Mouse (Mus musculus): ENCODE results near the gene Axl. TPM values are rescaled to one million over a fixed set of nuclear protein-coding genes. Genes with fewer than 3 reads are reported as not detected.

Gene Axl
- total RNA-seq, 2 experiments from 2014 or later = 33.2 to 40.5 TPM

GRCm38 (mm10) chr7:25790615-25791014 lies 2.1 kb upstream of the Axl start:
- H3K27ac ChIP-seq = no peak overlapping the region
- no peak for DNase-seq (ENCODE audit: extremely low spot score in 1 of 2, low spot score in 2 of 2)
- intact Hi-C loops (cut with DNase I) = no loop called here
- no peak overlapping the region for H3K4me3 ChIP-seq
- TF ChIP-seq CTCF (IDR thresholded peaks at IDR 0.05) = no peak

DNA sequence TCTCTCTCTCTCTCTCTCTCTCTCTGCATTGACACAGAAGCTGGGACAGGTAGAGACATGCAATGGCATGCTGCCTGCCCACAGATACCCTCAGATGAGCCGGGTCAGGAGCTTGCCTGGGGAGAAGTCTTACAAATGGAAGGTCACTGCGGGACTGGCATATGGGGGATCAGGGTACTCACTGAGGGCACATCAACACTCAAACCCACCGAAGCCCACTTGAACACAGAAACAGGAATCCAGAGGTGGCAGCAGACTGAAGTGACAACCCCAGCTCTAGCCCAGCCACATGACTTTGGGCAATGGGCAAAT lies 580 bp upstream of the Axl start:
- no peak for TF ChIP-seq CTCF (IDR thresholded peaks at IDR 0.05)

GRCm38 (mm10) chr7:25787456-25788219 lies 867 bp downstream of the Axl start:
- intact Hi-C loops (cut with DNase I) = no loop called here
- no peak overlapping the region for H3K4me3 ChIP-seq
- DNase-seq (ENCODE audit: extremely low spot score in 1 of 2, low spot score in 2 of 2) = no peak
- no peak overlapping the region for H3K27ac ChIP-seq
- TF ChIP-seq CTCF (IDR thresholded peaks at IDR 0.05) = no peak

More for the DNA sequence above, 580 bp upstream of the Axl start:
- H3K27ac ChIP-seq = no peak overlapping the region
- no peak overlapping the region for H3K4me3 ChIP-seq
- intact Hi-C loops (cut with DNase I) = no loop called here
- no peak for DNase-seq (ENCODE audit: extremely low spot score in 1 of 2, low spot score in 2 of 2)

DNA sequence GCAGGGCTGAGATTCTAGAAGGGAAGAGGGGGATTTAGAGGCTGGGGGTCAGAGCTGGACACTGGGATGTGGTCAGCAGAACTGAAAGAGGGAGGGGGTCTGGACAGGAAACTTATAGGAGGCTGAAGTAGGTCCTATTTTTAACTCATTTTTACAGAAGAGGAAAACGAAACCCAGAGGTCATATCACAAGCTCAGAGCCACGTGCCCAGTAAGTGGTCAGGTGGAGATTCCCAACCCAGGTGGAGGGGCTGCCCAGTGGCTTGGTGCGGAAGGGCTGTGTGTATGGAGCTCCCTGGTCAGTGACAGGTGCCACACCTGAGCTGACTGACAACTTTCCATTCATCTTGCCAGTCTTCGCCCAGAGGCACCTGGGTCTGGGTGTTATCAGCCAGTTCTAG lies 1.5 kb downstream of the Axl start:
- Histone ChIP-seq H3K27ac (no peak overlapping the region), H3K4me3 (no peak overlapping the region)
- no peak for TF ChIP-seq CTCF (IDR thresholded peaks at IDR 0.05)
- intact Hi-C loops (cut with DNase I) = no loop called here
- no peak for DNase-seq (ENCODE audit: extremely low spot score in 1 of 2, low spot score in 2 of 2)

DNA sequence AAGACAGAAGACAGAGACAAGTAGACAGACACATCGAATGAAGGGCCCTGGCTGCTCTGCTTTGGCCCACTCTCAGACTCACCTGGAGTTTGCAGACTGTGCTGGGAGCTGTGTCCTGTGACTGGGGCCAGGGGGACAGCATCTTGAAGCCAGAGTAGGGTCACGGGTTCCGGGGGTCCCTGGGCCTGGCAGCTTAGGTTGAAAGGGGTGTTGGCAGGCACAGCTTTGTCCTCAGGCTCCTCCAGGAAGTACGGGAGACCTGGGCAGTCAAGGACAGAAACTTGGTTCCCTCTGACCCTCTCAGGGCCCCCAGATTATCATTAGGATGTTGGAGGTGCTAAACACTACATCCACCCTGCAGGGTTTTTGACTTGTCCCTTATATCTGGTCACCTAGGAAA lies 2.8 kb downstream of the Axl start:
- H3K4me3 ChIP-seq = no peak overlapping the region
- DNase-seq (ENCODE audit: extremely low spot score in 1 of 2, low spot score in 2 of 2) = no peak
- TF ChIP-seq CTCF (IDR thresholded peaks at IDR 0.05) = no peak
- intact Hi-C loops (cut with DNase I) = no loop called here
- H3K27ac ChIP-seq = no peak overlapping the region

- intact Hi-C loops (cut with DNase I) = no loop called here
- TF ChIP-seq CTCF (IDR thresholded peaks at IDR 0.05) = no peak
- DNase-seq (ENCODE audit: extremely low spot score in 1 of 2, low spot score in 2 of 2) = no peak
- Histone ChIP-seq H3K4me3 (no peak overlapping the region), H3K27ac (no peak overlapping the region)
Measured at GRCm38 (mm10) chr7:25784808-25785207, 3.7 kb downstream of the Axl start.

GRCm38 (mm10) chr7:25783746-25784145 lies 4.8 kb downstream of the Axl start:
- TF ChIP-seq CTCF (IDR thresholded peaks at IDR 0.05) = no peak
- intact Hi-C loops (cut with DNase I) = no loop called here
- no peak for DNase-seq (ENCODE audit: extremely low spot score in 1 of 2, low spot score in 2 of 2)

GRCm38 (mm10) chr7:25782744-25783143 lies 5.8 kb downstream of the Axl start:
- Histone ChIP-seq H3K4me3 (no peak overlapping the region), H3K27ac (no peak overlapping the region)
- TF ChIP-seq CTCF (IDR thresholded peaks at IDR 0.05) = no peak
- intact Hi-C loops (cut with DNase I) = no loop called here
- no peak for DNase-seq (ENCODE audit: extremely low spot score in 1 of 2, low spot score in 2 of 2)

More at GRCm38 (mm10) chr7:25783746-25784145, 4.8 kb downstream of the Axl start:
- Histone ChIP-seq H3K27ac (no peak overlapping the region), H3K4me3 (no peak overlapping the region)

DNA sequence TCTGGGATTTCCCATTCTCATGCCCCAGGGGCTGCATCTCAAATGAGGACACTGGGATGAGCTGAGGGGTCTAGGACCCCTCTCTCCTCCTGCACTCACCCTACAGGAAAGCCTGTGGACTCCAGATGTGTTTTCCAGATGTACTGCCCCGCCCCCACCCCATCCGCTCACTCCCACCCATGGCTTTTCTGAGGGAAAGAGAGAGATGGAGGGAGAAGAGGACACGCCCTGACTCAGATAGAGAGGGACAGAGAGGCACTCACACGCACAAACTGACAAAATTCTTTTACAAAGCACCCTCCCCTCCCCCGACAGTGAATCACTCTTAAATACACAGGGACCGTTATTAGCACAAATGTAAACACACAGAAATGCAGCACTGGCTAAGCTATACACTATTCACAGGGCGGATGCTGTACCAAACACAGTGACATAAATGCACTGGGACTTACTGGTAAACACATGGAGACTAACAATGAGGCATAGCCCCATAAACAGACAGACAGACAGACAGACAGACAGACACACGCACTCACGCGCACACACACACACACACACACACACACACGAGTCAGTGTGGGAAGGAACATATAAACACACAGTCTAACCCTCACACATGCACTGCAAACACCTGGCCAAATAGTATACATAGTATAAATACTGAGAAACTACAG lies 6.4 kb downstream of the Axl start:
- no peak for DNase-seq (ENCODE audit: extremely low spot score in 1 of 2, low spot score in 2 of 2)
- H3K4me3 ChIP-seq = peak overlapping the region; percentile 42; the same call in 1 of the 2 replicates
- peak overlapping the region; percentile 40; the same call in 1 of the 2 replicates for H3K27ac ChIP-seq
- TF ChIP-seq CTCF (IDR thresholded peaks at IDR 0.05) = no peak
- intact Hi-C loops (cut with DNase I) = no loop called here

- peak overlapping the region; percentile 40; the same call in 1 of the 2 replicates for H3K27ac ChIP-seq
- TF ChIP-seq CTCF (IDR thresholded peaks at IDR 0.05) = no peak
- peak overlapping the region; percentile 42 for H3K4me3 ChIP-seq
- intact Hi-C loops (cut with DNase I) = no loop called here
- DNase-seq (ENCODE audit: extremely low spot score in 1 of 2, low spot score in 2 of 2) = peak in 1 of 2 experiments; percentile 23
Measured at GRCm38 (mm10) chr7:25781321-25781936, 7.1 kb downstream of the Axl start.

GRCm38 (mm10) chr7:25780753-25781152 lies 7.8 kb downstream of the Axl start:
- no peak for DNase-seq (ENCODE audit: extremely low spot score in 1 of 2, low spot score in 2 of 2)
- Histone ChIP-seq H3K4me3 (no peak overlapping the region), H3K27ac (no peak overlapping the region)
- TF ChIP-seq CTCF (IDR thresholded peaks at IDR 0.05) = no peak
- intact Hi-C loops (cut with DNase I) = no loop called here

- no peak overlapping the region for H3K4me3 ChIP-seq
- DNase-seq (ENCODE audit: extremely low spot score in 1 of 2, low spot score in 2 of 2) = no peak
- H3K27ac ChIP-seq = no peak overlapping the region
- intact Hi-C loops (cut with DNase I) = no loop called here
- no peak for TF ChIP-seq CTCF (IDR thresholded peaks at IDR 0.05)
Measured at GRCm38 (mm10) chr7:25780021-25780420, 8.5 kb downstream of the Axl start.

All from left cerebral cortex, adult 2 months (tissue).